Mouse (Mus musculus): ENCODE results near the gene Thoc3. TPM values are rescaled to one million over a fixed set of nuclear protein-coding genes. Genes with fewer than 3 reads are reported as not detected.

Gene Thoc3
- polyA plus RNA-seq, 1 experiment from 2014 or later: 37.8 TPM

DNA sequence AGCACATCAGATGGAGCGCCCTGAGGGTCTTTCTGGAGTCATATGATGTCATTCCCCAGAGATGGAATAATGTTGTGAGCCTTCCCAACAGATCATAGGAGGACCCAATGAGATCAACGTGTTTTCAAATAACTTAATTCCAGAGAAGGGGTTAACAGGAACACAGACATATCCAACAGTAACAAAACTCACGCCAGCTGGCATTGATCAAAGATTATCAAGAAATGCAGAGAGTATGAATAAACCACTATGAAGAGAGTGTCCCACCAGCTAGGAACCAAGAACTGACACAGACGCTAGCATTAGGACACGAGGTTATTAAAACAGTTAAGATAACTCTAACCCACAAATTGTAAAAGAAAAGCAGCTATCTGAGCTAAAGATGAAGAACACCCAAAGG lies 32.0 kb downstream of the Thoc3 start:
- Histone ChIP-seq H3K27ac (ENCODE audit: low read depth, low read length) (no peak overlapping the region; the same call in 1 of the 2 replicates), H3K4me1 (replicated peaks; ENCODE audit: control insufficient read depth, insufficient read depth, low read length) (peaks cover 2% of the 10 kb centered on the region; the same call in 1 of the 2 replicates), H3K9me3 (ENCODE audit: control insufficient read depth) (no peaks in the 10 kb centered on the region), H3K4me2 (replicated peaks; ENCODE audit: low read depth) (no peak overlapping the region), H3K4me3 (ENCODE audit: low read depth, low read length) (no peak overlapping the region), H3K27me3 (replicated peaks; ENCODE audit: control insufficient read depth, insufficient read depth, low read length) (no peaks in the 10 kb centered on the region), H3K9ac (ENCODE audit: low read depth, low read length) (no peak overlapping the region), H3K36me3 (ENCODE audit: control insufficient read depth, insufficient read depth) (no peaks in the 10 kb centered on the region)
- no peak for TF ChIP-seq CTCF (IDR thresholded peaks at IDR 0.05; ENCODE audit: low read depth)
- WGBS: 31% methylated on average over 5 of the region's 5 CpGs
- no peak for ATAC-seq

DNA sequence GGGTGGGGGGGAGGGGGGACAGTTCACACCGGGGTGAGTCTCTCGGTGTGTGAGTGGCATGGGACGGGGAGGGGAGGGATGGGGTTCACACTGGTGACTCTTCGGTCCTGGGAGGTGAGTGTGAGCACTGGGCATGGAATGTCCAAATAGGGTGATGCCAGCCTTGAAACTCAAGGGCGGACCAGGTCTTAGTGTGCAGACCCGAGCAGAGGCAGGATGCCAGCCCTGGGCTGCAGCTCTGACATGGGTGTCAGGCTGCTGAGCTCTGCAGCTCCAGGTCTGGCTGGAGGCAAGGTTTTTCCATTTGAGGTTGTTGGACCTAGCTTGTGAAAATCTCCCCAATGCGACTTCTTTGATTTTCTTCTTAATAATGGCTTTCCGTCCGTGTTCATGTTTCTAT lies 37.5 kb downstream of the Thoc3 start:
- Histone ChIP-seq H3K9ac (ENCODE audit: low read depth, low read length) (no peak overlapping the region), H3K4me1 (replicated peaks; ENCODE audit: control insufficient read depth, insufficient read depth, low read length) (no peaks in the 10 kb centered on the region), H3K9me3 (ENCODE audit: control insufficient read depth) (no peaks in the 10 kb centered on the region), H3K4me2 (replicated peaks; ENCODE audit: low read depth) (no peak overlapping the region), H3K4me3 (ENCODE audit: low read depth, low read length) (no peak overlapping the region), H3K27me3 (replicated peaks; ENCODE audit: control insufficient read depth, insufficient read depth, low read length) (no peaks in the 10 kb centered on the region), H3K27ac (ENCODE audit: low read depth, low read length) (no peak overlapping the region), H3K36me3 (ENCODE audit: control insufficient read depth, insufficient read depth) (no peaks in the 10 kb centered on the region)
- no peak for TF ChIP-seq CTCF (IDR thresholded peaks at IDR 0.05; ENCODE audit: low read depth)
- WGBS: 87% methylated on average over 9 of the region's 9 CpGs
- ATAC-seq: no peak

DNA sequence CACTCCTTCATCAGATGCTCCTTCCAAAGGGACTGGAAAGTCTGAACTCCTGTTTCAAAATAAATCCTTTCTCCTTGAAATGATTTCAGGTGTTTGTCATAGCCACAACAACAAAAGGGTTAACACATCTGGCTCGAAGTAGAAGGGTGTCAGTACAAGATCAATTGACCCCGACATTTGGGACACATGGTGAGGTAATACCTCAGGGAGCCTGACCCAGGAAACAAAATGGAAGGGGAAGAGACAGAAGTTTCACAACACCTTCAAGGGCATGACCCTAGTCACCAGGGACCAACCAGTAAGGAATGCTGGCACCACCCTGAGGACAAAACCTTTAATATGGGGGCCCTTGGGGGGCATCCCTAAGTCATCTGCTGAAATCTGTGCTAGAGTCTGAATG lies 38.6 kb downstream of the Thoc3 start:
- H3K4me3 ChIP-seq (ENCODE audit: low read depth, low read length): no peak overlapping the region
- no peak overlapping the region for H3K4me2 ChIP-seq (replicated peaks; ENCODE audit: low read depth)
- H3K9ac ChIP-seq (ENCODE audit: low read depth, low read length): no peak overlapping the region
- no peak for ATAC-seq
- H3K4me1 ChIP-seq (replicated peaks; ENCODE audit: control insufficient read depth, insufficient read depth, low read length): no peaks in the 10 kb centered on the region
- H3K27me3 ChIP-seq (replicated peaks; ENCODE audit: control insufficient read depth, insufficient read depth, low read length): no peaks in the 10 kb centered on the region
- TF ChIP-seq CTCF (IDR thresholded peaks at IDR 0.05; ENCODE audit: low read depth): no peak
- WGBS: 43% methylated on average over 2 of the region's 2 CpGs
- no peaks in the 10 kb centered on the region for H3K9me3 ChIP-seq (ENCODE audit: control insufficient read depth)
- no peaks in the 10 kb centered on the region for H3K36me3 ChIP-seq (ENCODE audit: control insufficient read depth, insufficient read depth)
- H3K27ac ChIP-seq (ENCODE audit: low read depth, low read length): no peak overlapping the region

DNA sequence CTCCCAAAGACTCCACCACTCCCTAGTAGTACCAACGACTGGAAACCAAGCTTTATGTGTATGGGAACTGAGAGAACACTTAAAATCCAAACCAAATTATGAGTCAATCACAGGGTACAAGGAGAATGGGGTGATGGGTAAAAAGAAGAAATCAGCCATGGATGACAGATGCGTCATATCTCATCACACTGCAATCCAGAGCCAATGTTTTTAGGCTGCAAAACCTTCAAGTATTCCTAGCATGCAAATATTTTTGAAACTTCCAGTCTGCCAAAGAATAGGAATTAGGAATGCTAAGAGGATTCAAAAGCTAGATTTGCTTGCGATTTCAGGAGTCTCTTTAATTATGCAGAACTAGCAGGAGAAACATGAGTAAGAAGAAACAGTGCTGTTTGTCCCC lies 39.9 kb downstream of the Thoc3 start:
- Histone ChIP-seq H3K4me1 (replicated peaks; ENCODE audit: control insufficient read depth, insufficient read depth, low read length) (no peaks in the 10 kb centered on the region), H3K27ac (ENCODE audit: low read depth, low read length) (no peak overlapping the region), H3K9ac (ENCODE audit: low read depth, low read length) (no peak overlapping the region), H3K4me3 (ENCODE audit: low read depth, low read length) (no peak overlapping the region), H3K36me3 (ENCODE audit: control insufficient read depth, insufficient read depth) (no peaks in the 10 kb centered on the region), H3K4me2 (replicated peaks; ENCODE audit: low read depth) (no peak overlapping the region), H3K27me3 (replicated peaks; ENCODE audit: control insufficient read depth, insufficient read depth, low read length) (no peaks in the 10 kb centered on the region), H3K9me3 (ENCODE audit: control insufficient read depth) (no peaks in the 10 kb centered on the region)
- WGBS: 83% methylated on average over 3 of the region's 3 CpGs
- TF ChIP-seq CTCF (IDR thresholded peaks at IDR 0.05; ENCODE audit: low read depth): no peak
- ATAC-seq: no peak

DNA sequence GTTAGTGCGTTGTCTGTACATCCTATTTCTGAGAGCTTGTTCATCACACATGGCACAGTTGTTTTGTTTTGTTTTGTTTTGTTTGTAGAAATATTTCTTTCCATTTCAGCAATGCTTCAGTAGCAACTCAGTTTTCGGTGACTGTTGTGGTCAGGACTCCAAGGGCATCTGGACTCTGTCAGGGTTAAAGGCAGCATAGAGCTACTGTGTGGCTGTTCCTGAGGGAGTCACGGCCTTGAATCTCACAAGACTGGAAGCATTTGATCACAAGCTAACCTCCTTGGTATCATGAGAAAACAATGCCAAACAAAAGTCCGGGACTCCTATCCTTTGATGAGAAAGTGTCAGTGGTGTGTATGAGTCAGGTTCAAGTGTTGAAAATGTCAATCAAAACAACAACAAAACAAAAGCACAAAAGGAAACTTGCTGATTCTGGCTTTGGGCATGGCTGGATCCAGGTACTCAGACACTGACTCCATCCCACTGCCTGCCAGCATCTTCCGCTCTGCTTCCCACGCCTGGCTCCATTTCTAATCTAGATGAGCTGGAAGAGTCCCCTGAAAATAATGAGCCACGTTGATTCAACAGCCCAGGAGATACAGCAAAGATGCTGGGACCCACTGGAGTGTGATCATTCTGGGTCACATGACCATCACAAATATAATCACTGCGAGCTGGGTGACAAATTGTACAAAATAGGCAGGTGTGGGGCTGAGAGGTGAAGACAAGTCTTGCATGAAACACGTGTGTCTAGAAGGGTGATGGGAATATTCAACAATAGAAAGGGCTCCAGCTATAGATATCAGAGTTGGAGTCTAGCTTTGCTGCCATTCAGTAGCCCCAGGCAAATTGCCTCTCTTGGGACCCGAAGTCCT lies 41.6 kb downstream of the Thoc3 start:
- no peak for ATAC-seq
- no peak for TF ChIP-seq CTCF (IDR thresholded peaks at IDR 0.05; ENCODE audit: low read depth)
- H3K4me2 ChIP-seq (replicated peaks; ENCODE audit: low read depth): no peak overlapping the region

DNA sequence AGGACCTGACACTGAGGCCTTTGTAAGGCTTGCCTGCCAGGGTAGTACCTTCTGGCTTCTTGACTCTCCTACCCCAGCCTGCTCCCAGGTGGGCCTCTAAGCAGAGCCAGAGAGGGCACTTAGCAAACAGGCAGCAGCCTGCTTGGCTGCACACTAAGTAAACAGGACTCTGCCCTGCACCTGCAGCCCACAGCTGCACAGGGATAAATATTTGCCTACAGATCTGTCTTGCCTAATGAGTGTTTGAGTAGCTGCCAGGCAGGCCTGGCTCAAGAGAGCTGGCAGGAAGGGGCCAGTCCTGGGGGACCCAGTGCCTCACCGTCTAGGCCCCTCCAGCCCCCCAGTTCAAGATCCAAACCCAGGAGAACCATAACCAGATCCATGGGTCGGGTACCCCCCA lies 43.4 kb downstream of the Thoc3 start:
- TF ChIP-seq CTCF (IDR thresholded peaks at IDR 0.05; ENCODE audit: low read depth): no peak
- WGBS: 8% methylated on average over 2 of the region's 2 CpGs
- Histone ChIP-seq H3K9me3 (ENCODE audit: control insufficient read depth) (no peaks in the 10 kb centered on the region), H3K27me3 (replicated peaks; ENCODE audit: control insufficient read depth, insufficient read depth, low read length) (no peaks in the 10 kb centered on the region), H3K4me1 (replicated peaks; ENCODE audit: control insufficient read depth, insufficient read depth, low read length) (no peaks in the 10 kb centered on the region), H3K4me2 (replicated peaks; ENCODE audit: low read depth) (peak overlapping the region; percentile 27), H3K4me3 (ENCODE audit: low read depth, low read length) (no peak overlapping the region), H3K9ac (ENCODE audit: low read depth, low read length) (no peak overlapping the region), H3K27ac (ENCODE audit: low read depth, low read length) (peak overlapping the region; percentile 76), H3K36me3 (ENCODE audit: control insufficient read depth, insufficient read depth) (no peaks in the 10 kb centered on the region)
- ATAC-seq: peak; percentile 98

More for the DNA sequence above, 41.6 kb downstream of the Thoc3 start:
- no peaks in the 10 kb centered on the region for H3K36me3 ChIP-seq (ENCODE audit: control insufficient read depth, insufficient read depth)
- H3K9ac ChIP-seq (ENCODE audit: low read depth, low read length): no peak overlapping the region
- 68% methylated on average over 10 of the region's 10 CpGs for WGBS
- H3K27me3 ChIP-seq (replicated peaks; ENCODE audit: control insufficient read depth, insufficient read depth, low read length): no peaks in the 10 kb centered on the region
- no peaks in the 10 kb centered on the region for H3K9me3 ChIP-seq (ENCODE audit: control insufficient read depth)
- H3K27ac ChIP-seq (ENCODE audit: low read depth, low read length): no peak overlapping the region
- no peaks in the 10 kb centered on the region for H3K4me1 ChIP-seq (replicated peaks; ENCODE audit: control insufficient read depth, insufficient read depth, low read length)
- no peak overlapping the region for H3K4me3 ChIP-seq (ENCODE audit: low read depth, low read length)
